Mouse (Mus musculus) heart, adult 2 months (tissue): ENCODE data around the gene BC067074. TPM values are rescaled to one million over a fixed set of nuclear protein-coding genes. Genes with fewer than 3 reads are reported as not detected.

Experiments
- DNase-seq, 2 experiments: peaks; one replicate each; pipeline ENCODE4 v3.0.0; 2021
- H3K27ac ChIP-seq: fragments of 200-600 bp; 2 replicates; pipeline ENCODE4 v1.8.1; 2022
- H3K27me3 ChIP-seq: fragments of 200-500 bp; 2 replicates; pipeline ENCODE4 v1.6.1; 2012; ENCODE audit warnings: mild to moderate bottlenecking, low read length, inconsistent platforms, mixed read lengths; ENCODE audit not compliant: control insufficient read depth, insufficient read depth
- H3K36me3 ChIP-seq: fragments of 200-500 bp; 2 replicates; pipeline ENCODE4 v1.6.1; 2012; ENCODE audit warnings: low read length, inconsistent platforms; ENCODE audit not compliant: control insufficient read depth, insufficient read depth
- H3K4me1 ChIP-seq: fragments of 200-500 bp; 2 replicates; pipeline ENCODE4 v1.6.1; 2011; ENCODE audit warnings: low read length; ENCODE audit not compliant: control insufficient read depth, insufficient read depth
- H3K4me3 ChIP-seq: fragments of 200-600 bp; 2 replicates; pipeline ENCODE4 v1.8.1; 2022
- H3K79me2 ChIP-seq: fragments of 200-500 bp; replicated peaks from 2 replicates; pipeline ENCODE4 v1.6.1; 2012; ENCODE audit warnings: mild to moderate bottlenecking, inconsistent platforms, low read length, moderate library complexity, mixed read lengths; ENCODE audit not compliant: control insufficient read depth, insufficient read depth
- H3K9ac ChIP-seq: fragments of 200-500 bp; 2 replicates; pipeline ENCODE4 v1.6.1; 2012; ENCODE audit warnings: low read depth, mild to moderate bottlenecking, control low read depth, inconsistent platforms, low read length, mixed read lengths
- CTCF ChIP-seq: fragments of 200-600 bp; IDR thresholded peaks from 2 replicates; pipeline ENCODE4 v1.8.1; 2022; ENCODE audit warnings: antibody characterized with exemption, mild to moderate bottlenecking, moderate library complexity
- EP300 ChIP-seq: fragments of 200-500 bp; IDR thresholded peaks from 2 replicates; pipeline ENCODE4 v1.6.1; 2011; ENCODE audit warnings: low read depth, low read length, control low read depth; ENCODE audit not compliant: insufficient read depth
- POLR2A ChIP-seq: fragments of 200-500 bp; IDR thresholded peaks from 2 replicates; pipeline ENCODE4 v1.6.1; 2011; ENCODE audit warnings: mild to moderate bottlenecking, low read depth, low read length, control low read depth; ENCODE audit not compliant: insufficient read depth
- WGBS: fragments of 180-500 bp; shearing (Covaris S2); methylation state at CpG from one replicate; pipeline ENCODE4 v1.1.7; 2018; 5-methylcytosine and 5-hydroxymethylcytosine counted together
- intact Hi-C: fragments of 180-260 bp; cut with DNase I; formaldehyde crosslinking; loops from one replicate; pipeline ENCODE4 v1.15.1; 2025
- polyA plus RNA-seq: library from polyadenylated mRNA; depleted of rRNA; stranded (reverse); fragments of >200 nt; gene quantifications from 2 replicates; pipeline ENCODE4 v1.2.3, GENCODE M21; 2012
- total RNA-seq, 2 experiments: library from RNA; stranded (reverse); gene quantifications; 2 replicates each; pipeline ENCODE4 v1.2.3; 2021

Gene BC067074
- total and polyA plus RNA-seq, 3 experiments, result 1.4 to 2.3 (median 2.0) TPM

- no peaks in the 10 kb centered on the region for H3K36me3 ChIP-seq
- 40% methylated on average over 12 of the region's 12 CpGs for WGBS
- H3K79me2 ChIP-seq, result no peaks in the 10 kb centered on the region
- intact Hi-C loops, result loop anchor here (5.0 kb wide), 1 partner anchor 51 kb away; no protein-coding TSS in a partner anchor
- TF ChIP-seq CTCF (no peak), POLR2A (no peak), EP300 (no peak)
- H3K27me3 ChIP-seq, result no peaks in the 10 kb centered on the region
- no peak overlapping the region for H3K4me3 ChIP-seq
- H3K4me1 ChIP-seq, result no peaks in the 10 kb centered on the region
- no peak overlapping the region for H3K9ac ChIP-seq
- DNase-seq, result no peak
- H3K27ac ChIP-seq, result no peak overlapping the region
Measured at GRCm38 (mm10) chr13:113262822-113263221, 30.1 kb upstream of the BC067074 start.

GRCm38 (mm10) chr13:113265257-113265656 is 27.7 kb upstream of the BC067074 start:
- Histone ChIP-seq H3K27me3 (no peaks in the 10 kb centered on the region), H3K4me1 (no peaks in the 10 kb centered on the region), H3K36me3 (no peaks in the 10 kb centered on the region), H3K9ac (no peak overlapping the region), H3K79me2 (no peaks in the 10 kb centered on the region), H3K4me3 (no peak overlapping the region), H3K27ac (no peak overlapping the region)
- WGBS, result 16% methylated on average over 13 of the region's 13 CpGs
- intact Hi-C loops, result loop anchor here (5.0 kb wide), 4 partner anchors 218 to 602 kb away; partner anchors contain the start of genes Gpx8 and Snx18
- TF ChIP-seq POLR2A (no peak), CTCF (peak; percentile 73)
- DNase-seq, result peak; percentile 18 to 47

GRCm38 (mm10) chr13:113266495-113266951 is 26.4 kb upstream of the BC067074 start:
- intact Hi-C loops, result loop anchor here (1.0 to 5.0 kb wide), 5 partner anchors 40 to 601 kb away; partner anchors contain the start of genes Gpx8 and Snx18
- TF ChIP-seq CTCF (peak; percentile 98), POLR2A (no peak), EP300 (no peak)

GRCm38 (mm10) chr13:113267204-113267603 is 25.8 kb upstream of the BC067074 start:
- DNase-seq, result no peak
- no peak for TF ChIP-seq EP300
- no peak for TF ChIP-seq POLR2A
- TF ChIP-seq CTCF, result no peak
- H3K4me3 ChIP-seq, result no peak overlapping the region
- 81% methylated on average over 3 of the region's 3 CpGs for WGBS
- no peak overlapping the region for H3K9ac ChIP-seq
- no peaks in the 10 kb centered on the region; the same call in 1 of the 2 replicates for H3K27me3 ChIP-seq
- intact Hi-C loops, result loop anchor here (5.0 kb wide), 4 partner anchors 220 to 600 kb away; partner anchors contain the start of genes Gpx8 and Snx18
- H3K36me3 ChIP-seq, result no peaks in the 10 kb centered on the region
- no peak overlapping the region for H3K27ac ChIP-seq
- no peaks in the 10 kb centered on the region for H3K4me1 ChIP-seq
- no peaks in the 10 kb centered on the region for H3K79me2 ChIP-seq

More at GRCm38 (mm10) chr13:113266495-113266951, 26.4 kb upstream of the BC067074 start:
- Histone ChIP-seq H3K36me3 (no peaks in the 10 kb centered on the region), H3K27me3 (no peaks in the 10 kb centered on the region; the same call in 1 of the 2 replicates), H3K4me1 (no peaks in the 10 kb centered on the region), H3K27ac (no peak overlapping the region), H3K79me2 (no peaks in the 10 kb centered on the region), H3K4me3 (no peak overlapping the region), H3K9ac (no peak overlapping the region)
- peak; percentile 54 to 74 for DNase-seq
- 28% methylated on average over 9 of the region's 9 CpGs for WGBS

- intact Hi-C loops, result loop anchor here (5.0 kb wide), 4 partner anchors 223 to 597 kb away; partner anchors contain the start of genes Gpx8 and Snx18
- Histone ChIP-seq H3K27ac (no peak overlapping the region), H3K4me1 (no peaks in the 10 kb centered on the region), H3K4me3 (no peak overlapping the region), H3K79me2 (no peaks in the 10 kb centered on the region), H3K27me3 (no peaks in the 10 kb centered on the region; the same call in 1 of the 2 replicates), H3K36me3 (no peaks in the 10 kb centered on the region), H3K9ac (no peak overlapping the region)
- TF ChIP-seq POLR2A (no peak), EP300 (peak; percentile 88), CTCF (peak; percentile 82)
- peak; percentile 62 to 78 for DNase-seq
- 60% methylated on average over 18 of the region's 18 CpGs for WGBS
Measured at GRCm38 (mm10) chr13:113269777-113270776, 22.9 kb upstream of the BC067074 start.
